Mouse (Mus musculus): ENCODE measurements around the gene Map3k20. TPM values are rescaled to one million over a fixed set of nuclear protein-coding genes. Genes with fewer than 3 reads are reported as not detected.

Gene Map3k20
- total and polyA plus RNA-seq, 2 experiments from 2014 or later: 3.4 to 8.5 TPM

DNA sequence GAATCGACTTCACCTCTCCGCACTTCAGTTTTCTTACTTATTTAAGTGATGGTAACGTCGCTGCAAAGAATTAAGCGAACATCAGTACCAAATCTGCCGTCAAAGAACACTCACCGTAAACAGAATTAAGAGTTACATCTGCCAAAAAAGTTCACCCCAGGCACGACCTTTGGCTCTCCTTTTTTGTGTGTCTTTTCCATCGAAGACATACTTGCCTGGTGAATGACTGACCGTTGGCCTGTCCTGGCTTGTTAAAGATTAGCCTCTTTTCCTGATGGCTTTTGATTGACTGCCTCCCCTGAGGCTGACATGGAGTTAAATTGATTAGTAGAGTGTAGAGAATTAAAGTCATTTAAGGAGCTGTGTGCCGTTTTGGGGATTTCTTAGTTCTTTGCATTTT lies 191.8 kb downstream of the Map3k20 start:
- H3K9me3 ChIP-seq (ENCODE audit: low read length): no peaks in the 10 kb centered on the region
- H3K4me3 ChIP-seq (ENCODE audit: low read depth, low read length): peak overlapping the region; percentile 82
- H3K36me3 ChIP-seq (ENCODE audit: insufficient read depth, low read length): no peaks in the 10 kb centered on the region
- no peak for TF ChIP-seq CTCF (IDR thresholded peaks at IDR 0.05)
- H3K9ac ChIP-seq (replicated peaks; ENCODE audit: low read length, poor library complexity, severe bottlenecking): no peak overlapping the region
- H3K27me3 ChIP-seq (ENCODE audit: insufficient read depth, low read length): peaks cover 11% of the 10 kb centered on the region
- DNase-seq (ENCODE audit: low spot score): no peak
- no peak overlapping the region for H3K27ac ChIP-seq (ENCODE audit: low read depth, low read length)
- H3K4me2 ChIP-seq (ENCODE audit: low read depth, low read length, poor library complexity, severe bottlenecking): peak overlapping the region; percentile 96
- H3K4me1 ChIP-seq (ENCODE audit: insufficient read depth, low read length): no peaks in the 10 kb centered on the region; the same call in 1 of the 2 replicates
- 10% methylated on average over 11 of the region's 11 CpGs for WGBS
- ATAC-seq (ENCODE audit: low FRiP score): no peak

GRCm38 (mm10) chr2:72478176-72478575 lies 192.7 kb downstream of the Map3k20 start:
- DNase-seq (ENCODE audit: low spot score): no peak
- H3K4me3 ChIP-seq (ENCODE audit: low read depth, low read length): no peak overlapping the region
- H3K36me3 ChIP-seq (ENCODE audit: insufficient read depth, low read length): no peaks in the 10 kb centered on the region
- H3K27me3 ChIP-seq (ENCODE audit: insufficient read depth, low read length): peaks cover 11% of the 10 kb centered on the region
- no peak for TF ChIP-seq CTCF (IDR thresholded peaks at IDR 0.05)
- H3K4me2 ChIP-seq (ENCODE audit: low read depth, low read length, poor library complexity, severe bottlenecking): no peak overlapping the region
- H3K9me3 ChIP-seq (ENCODE audit: low read length): no peaks in the 10 kb centered on the region
- H3K27ac ChIP-seq (ENCODE audit: low read depth, low read length): no peak overlapping the region
- no peak overlapping the region for H3K9ac ChIP-seq (replicated peaks; ENCODE audit: low read length, poor library complexity, severe bottlenecking)
- WGBS: 79% methylated on average over 4 of the region's 4 CpGs
- no peaks in the 10 kb centered on the region; the same call in 1 of the 2 replicates for H3K4me1 ChIP-seq (ENCODE audit: insufficient read depth, low read length)
- no peak for ATAC-seq (ENCODE audit: low FRiP score)

GRCm38 (mm10) chr2:72478921-72479320 lies 193.5 kb downstream of the Map3k20 start:
- 38% methylated on average over 13 of the region's 13 CpGs for WGBS
- H3K4me3 ChIP-seq (ENCODE audit: low read depth, low read length): no peak overlapping the region
- TF ChIP-seq CTCF (IDR thresholded peaks at IDR 0.05): no peak
- no peaks in the 10 kb centered on the region; the same call in 1 of the 2 replicates for H3K4me1 ChIP-seq (ENCODE audit: insufficient read depth, low read length)
- H3K9ac ChIP-seq (replicated peaks; ENCODE audit: low read length, poor library complexity, severe bottlenecking): no peak overlapping the region
- no peaks in the 10 kb centered on the region for H3K9me3 ChIP-seq (ENCODE audit: low read length)
- H3K27ac ChIP-seq (ENCODE audit: low read depth, low read length): no peak overlapping the region
- no peak for ATAC-seq (ENCODE audit: low FRiP score)
- no peak overlapping the region for H3K4me2 ChIP-seq (ENCODE audit: low read depth, low read length, poor library complexity, severe bottlenecking)
- DNase-seq (ENCODE audit: low spot score): no peak
- H3K27me3 ChIP-seq (ENCODE audit: insufficient read depth, low read length): peaks cover 8% of the 10 kb centered on the region
- H3K36me3 ChIP-seq (ENCODE audit: insufficient read depth, low read length): no peaks in the 10 kb centered on the region

DNA sequence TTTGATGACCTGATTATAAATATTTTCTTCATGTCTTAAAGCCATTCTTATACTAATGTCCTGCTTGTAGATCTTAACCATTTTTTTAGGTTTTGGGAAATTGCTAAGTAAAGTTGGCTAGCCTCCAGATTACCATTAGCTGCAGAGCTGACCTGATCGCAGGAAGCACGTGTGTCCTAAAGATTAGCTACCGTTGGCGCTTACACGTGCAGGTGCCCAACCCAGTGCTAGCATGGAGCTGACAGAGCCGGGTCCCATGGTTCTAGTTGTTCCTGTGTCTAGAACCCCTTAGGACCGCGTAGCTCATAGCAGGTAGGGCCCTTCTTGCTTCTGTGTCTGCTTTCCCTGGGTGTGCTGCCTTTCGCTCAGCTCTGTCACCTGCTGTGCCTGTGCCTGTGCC lies 194.4 kb downstream of the Map3k20 start:
- Histone ChIP-seq H3K9me3 (ENCODE audit: low read length) (no peaks in the 10 kb centered on the region), H3K4me1 (ENCODE audit: insufficient read depth, low read length) (no peaks in the 10 kb centered on the region; the same call in 1 of the 2 replicates), H3K4me2 (ENCODE audit: low read depth, low read length, poor library complexity, severe bottlenecking) (no peak overlapping the region), H3K27ac (ENCODE audit: low read depth, low read length) (no peak overlapping the region), H3K36me3 (ENCODE audit: insufficient read depth, low read length) (no peaks in the 10 kb centered on the region), H3K4me3 (ENCODE audit: low read depth, low read length) (no peak overlapping the region), H3K9ac (replicated peaks; ENCODE audit: low read length, poor library complexity, severe bottlenecking) (no peak overlapping the region), H3K27me3 (ENCODE audit: insufficient read depth, low read length) (peaks cover 2% of the 10 kb centered on the region)
- no peak for DNase-seq (ENCODE audit: low spot score)
- TF ChIP-seq CTCF (IDR thresholded peaks at IDR 0.05): no peak
- no peak for ATAC-seq (ENCODE audit: low FRiP score)
- 92% methylated on average over 9 of the region's 9 CpGs for WGBS

- H3K4me1 ChIP-seq (ENCODE audit: insufficient read depth, low read length): no peaks in the 10 kb centered on the region
- H3K27ac ChIP-seq (ENCODE audit: low read depth, low read length): no peak overlapping the region
- no peak for TF ChIP-seq CTCF (IDR thresholded peaks at IDR 0.05)
- no peak overlapping the region for H3K4me3 ChIP-seq (ENCODE audit: low read depth, low read length)
- WGBS: 59% methylated on average over 7 of the region's 7 CpGs
- ATAC-seq (ENCODE audit: low FRiP score) (no peak), DNase-seq (ENCODE audit: low spot score) (no peak)
- no peaks in the 10 kb centered on the region for H3K9me3 ChIP-seq (ENCODE audit: low read length)
- no peak overlapping the region for H3K4me2 ChIP-seq (ENCODE audit: low read depth, low read length, poor library complexity, severe bottlenecking)
- no peaks in the 10 kb centered on the region for H3K27me3 ChIP-seq (ENCODE audit: insufficient read depth, low read length)
- H3K36me3 ChIP-seq (ENCODE audit: insufficient read depth, low read length): no peaks in the 10 kb centered on the region
- H3K9ac ChIP-seq (replicated peaks; ENCODE audit: low read length, poor library complexity, severe bottlenecking): no peak overlapping the region
Measured at GRCm38 (mm10) chr2:72491650-72492049, 206.2 kb downstream of the Map3k20 start.

Other genes with a start within 250 kb of the Map3k20 start
- gene Cdca7, start 190.5 kb downstream of the Map3k20 start, total RNA-seq (2014; rRNA removed): 4.5 and 14.5 TPM in 2 replicates
- 2.5 and 3.2 TPM in 2 replicates for gene Cdca7, start 190.5 kb downstream of the Map3k20 start, polyA plus RNA-seq (2015; fragmentation: Nextera tagmentation; extraction: Ambion mirVana)